Mouse (Mus musculus) forebrain, embryonic 16.5 days (tissue): Measurements from ENCODE around the gene Nrbf2. TPM values are rescaled to one million over a fixed set of nuclear protein-coding genes. Genes with fewer than 3 reads are reported as not detected.

Source experiments
- polyA plus RNA-seq: library from polyadenylated mRNA; unstranded; fragments of >200 nt; fragmentation: Nextera tagmentation; extraction: Ambion mirVana; gene quantifications from 2 replicates; pipeline ENCODE4 v1.2.1, GENCODE M21; 2015

The Nrbf2 gene
- polyA plus RNA-seq, 1 experiment from 2014 or later, result 42.5 TPM

Other genes starting within 250 kb of the Nrbf2 start
- 51.8 and 55.2 TPM in 2 replicates for gene Jmjd1c, start 189.2 kb downstream of the Nrbf2 start, polyA plus RNA-seq
- 34.9 and 39.3 TPM in 2 replicates for gene Reep3, start 188.4 kb downstream of the Nrbf2 start, polyA plus RNA-seq